Mouse (Mus musculus) spleen, postnatal 4 days (tissue): ENCODE data around the gene Ing1.
"Not testable (repeated sequence)": the region's sequence is repeated elsewhere in the genome, so short reads cannot be mapped to it uniquely, and the experiment has no call there.

Experiments
- DNase-seq, 2 experiments: peaks; one replicate each; pipeline ENCODE4 v3.0.0; 2022; ENCODE audit warnings: low spot score in 2 of 2

Gene Ing1

DNA sequence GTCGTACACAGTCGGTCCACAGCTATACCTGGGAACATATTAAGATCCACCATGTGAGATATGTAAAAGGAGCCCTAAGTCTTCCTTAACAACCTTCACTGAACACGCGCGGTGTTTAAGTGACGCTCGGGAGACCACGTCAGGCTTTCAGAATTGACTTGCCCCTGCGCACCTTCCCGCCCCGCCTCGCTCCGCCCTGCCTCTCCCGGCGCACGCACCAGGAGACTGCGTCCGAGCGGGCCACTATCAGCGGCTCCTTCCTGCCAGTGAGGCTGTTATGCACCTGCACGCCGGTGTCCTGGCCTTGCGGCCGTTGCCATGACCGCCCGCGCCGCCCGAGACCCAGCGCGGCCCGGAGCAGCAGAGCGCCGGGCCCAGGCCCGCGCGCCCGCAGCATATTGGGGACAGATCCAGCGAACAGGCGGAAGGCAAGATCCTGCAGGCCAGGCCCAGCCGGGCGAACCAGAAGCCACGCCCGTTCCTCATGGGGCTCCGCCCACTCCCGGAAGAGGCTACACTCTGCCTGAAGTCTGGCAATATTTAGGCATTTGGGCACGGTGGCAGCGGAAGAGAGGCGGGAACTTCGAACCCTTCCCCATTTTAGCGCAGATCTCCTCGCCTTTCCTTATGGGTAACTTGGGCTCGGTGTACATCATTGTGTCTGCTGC, 5.0 kb upstream of the Ing1 start, which contains the start of gene Cars2:
TSS of gene Cars2 (minus strand) at position 503 of the 668 bp plus-strand sequence.
- peak; percentile 92 to 95 for DNase-seq

DNA sequence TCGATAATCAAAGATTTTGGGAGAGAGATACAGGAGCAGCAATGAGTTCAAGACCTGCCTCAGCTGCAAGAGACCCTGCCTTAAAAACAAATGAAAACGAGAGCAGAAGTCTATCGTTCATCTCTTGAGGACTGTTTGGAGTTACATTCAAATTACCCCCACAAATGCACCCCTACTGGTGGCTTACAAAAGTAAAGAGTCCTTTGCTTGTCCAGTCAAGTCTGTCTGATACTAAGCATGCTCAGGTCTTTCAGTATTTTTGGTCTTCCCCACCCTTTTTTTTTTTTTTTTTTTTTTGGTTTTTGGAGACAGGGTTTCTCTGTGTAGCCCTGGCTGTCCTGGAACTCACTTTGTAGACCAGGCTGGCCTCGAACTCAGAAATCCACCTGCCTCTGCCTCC, 3.9 kb upstream of the Ing1 start:
- not testable (repeated sequence) for DNase-seq

DNA sequence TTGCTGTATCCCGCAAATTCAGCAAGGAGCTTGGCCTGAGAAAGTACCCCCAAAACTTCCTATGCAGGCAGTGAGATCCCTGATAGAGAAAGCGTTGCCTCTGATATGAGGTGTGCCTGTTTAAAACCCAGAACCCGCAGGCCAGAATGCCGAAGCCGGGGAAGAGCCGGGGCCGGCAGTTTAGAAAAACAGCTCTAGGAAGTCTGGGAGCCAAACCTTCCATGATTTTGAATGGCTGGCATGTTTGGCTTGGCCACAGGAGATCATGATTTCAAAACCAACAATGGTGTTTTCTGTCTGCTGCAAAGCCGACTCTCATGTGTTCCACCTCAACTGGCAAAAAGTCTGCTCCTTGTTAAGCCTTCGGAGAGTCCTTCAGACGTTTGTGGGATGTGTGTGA, 3.0 kb upstream of the Ing1 start:
- DNase-seq, result no peak

DNA sequence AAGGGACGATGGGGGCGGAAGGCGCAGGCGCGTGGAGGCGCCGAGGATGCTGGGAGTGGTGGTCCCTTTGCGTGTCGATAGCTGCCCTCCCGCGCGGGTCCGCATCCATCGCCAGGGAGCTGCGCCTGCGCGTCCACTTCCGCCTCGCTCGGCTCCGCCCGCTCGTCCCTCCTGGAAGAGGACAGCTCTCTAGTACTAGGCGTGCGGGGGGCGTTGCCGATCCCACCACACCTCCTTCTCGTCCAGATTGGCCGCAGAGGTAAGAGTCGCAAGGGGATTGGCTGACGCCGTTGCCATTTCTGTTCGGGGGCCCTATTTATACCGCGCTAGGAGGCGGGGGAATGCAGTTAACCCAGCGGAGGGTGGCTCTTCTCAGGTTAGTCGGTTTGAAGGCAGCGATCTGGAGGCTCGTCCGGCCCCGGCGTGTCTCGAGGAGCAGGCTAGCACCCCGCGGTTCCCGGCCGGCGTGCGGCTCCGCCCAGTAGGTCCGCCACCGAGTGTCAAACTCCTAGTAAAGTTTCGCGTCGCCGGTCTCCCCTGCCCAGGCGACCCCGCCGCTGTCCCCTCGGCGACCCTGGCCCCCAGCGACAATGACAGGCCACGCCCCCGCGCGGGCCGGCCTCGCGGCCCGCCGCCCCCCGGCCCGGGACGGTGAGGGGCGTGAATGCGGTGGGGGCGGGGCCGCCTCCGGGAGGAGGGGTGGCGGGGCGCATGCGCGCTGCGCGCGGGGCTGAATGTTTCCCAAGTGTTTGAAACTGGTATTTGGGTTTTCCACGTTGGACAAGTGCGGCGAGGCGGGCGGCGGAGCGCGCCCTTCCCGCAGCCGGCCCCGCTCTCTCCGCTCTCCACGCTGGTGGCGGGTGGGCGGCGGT, 585 bp downstream of the Ing1 start:
- DNase-seq, result peak; percentile 97 to 98

DNA sequence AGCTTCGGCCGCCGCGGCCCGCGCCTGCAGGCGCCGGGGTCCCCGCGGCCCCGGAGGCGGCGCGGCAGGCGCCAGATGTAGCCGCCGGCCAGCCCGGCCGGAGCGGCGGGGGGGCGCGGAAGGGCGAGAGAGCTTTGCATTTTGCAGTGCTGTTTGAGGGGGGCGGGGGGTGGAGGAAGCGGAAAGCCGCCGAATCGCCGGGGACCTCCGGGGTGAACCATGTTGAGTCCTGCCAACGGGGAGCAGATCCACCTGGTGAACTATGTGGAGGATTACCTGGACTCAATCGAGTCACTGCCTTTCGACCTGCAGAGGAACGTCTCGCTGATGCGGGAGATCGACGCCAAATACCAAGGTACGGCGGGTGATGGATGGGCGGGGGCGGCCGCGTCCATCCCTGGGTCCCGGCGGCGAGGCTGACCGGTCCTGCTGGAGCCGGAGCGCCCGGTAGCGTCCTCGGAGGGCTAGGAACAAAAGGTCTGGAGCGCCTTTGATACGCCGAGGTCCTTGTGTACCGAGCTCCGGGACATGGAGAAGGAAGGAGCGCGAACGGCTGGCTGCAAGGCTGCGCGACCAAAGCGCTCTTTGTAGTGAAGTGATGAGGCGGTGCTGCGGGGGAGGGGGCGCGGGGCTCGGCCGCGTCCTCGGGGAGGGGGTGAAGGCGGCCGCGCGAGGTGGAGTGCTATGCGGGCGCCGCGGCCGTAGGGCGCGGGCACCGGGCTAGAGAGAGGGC, 1.5 kb downstream of the Ing1 start:
- DNase-seq, result peak; percentile 52 to 84

DNA sequence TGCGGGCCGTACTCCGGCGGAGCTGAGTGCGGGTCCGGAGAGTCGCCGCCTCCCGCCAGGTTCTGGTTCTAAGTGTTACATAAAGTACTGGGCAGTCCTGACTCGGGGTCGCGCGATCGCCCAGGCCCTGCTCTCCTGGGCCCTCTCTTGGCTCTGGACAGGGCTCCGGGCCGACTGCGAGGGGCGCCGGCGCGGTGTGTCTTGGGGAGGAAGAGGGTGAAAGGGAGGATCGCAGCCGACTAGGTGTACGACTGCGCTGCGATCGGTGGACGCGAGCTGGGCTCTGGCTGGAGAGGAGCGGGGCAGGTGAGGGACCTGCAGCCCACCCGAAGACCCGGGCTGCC, 2.0 kb downstream of the Ing1 start:
- DNase-seq, result no peak

DNA sequence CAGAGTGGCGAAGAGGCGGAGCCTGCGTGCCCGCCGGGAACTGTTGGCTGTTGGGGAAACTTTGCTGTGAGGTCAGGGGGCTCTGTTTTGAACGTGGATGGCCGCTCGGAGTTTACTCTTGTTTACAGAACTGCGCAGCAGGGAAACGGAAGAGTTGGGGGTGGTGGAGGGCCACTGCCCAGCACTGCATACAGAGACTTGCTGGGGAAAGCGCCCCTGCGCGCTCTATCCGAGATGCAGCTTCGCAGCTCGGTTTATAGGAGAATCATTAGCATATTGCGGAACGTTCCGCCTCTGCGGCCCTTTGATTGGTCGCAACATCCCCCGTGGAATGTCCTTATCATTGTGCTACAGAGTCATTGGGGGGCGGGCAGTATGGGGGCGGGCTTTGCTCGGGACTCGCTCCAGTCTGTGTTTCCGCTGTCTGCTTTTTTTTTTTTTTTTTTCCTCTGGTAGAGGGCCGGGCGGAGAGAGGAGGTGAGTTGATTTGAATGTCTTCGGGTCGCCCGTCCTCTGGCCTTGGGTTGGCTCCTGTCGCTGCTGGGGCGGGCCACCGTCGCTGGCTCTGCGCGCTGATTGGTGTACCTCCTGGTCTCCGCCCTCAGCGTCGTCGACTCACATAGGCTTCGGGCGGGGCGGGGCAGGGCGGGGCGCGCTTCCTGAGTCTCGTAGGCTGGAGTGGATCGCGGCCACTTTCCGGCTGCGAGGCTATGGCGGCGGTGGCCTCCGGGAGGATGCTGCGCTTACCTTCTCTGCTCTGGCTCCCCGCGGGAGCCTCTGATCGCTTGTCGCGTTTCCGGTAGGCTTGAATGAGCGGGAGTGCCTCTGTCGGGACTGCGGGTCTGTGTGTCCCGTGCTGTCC, 2.6 kb downstream of the Ing1 start:
- DNase-seq, result peak; percentile 97

DNA sequence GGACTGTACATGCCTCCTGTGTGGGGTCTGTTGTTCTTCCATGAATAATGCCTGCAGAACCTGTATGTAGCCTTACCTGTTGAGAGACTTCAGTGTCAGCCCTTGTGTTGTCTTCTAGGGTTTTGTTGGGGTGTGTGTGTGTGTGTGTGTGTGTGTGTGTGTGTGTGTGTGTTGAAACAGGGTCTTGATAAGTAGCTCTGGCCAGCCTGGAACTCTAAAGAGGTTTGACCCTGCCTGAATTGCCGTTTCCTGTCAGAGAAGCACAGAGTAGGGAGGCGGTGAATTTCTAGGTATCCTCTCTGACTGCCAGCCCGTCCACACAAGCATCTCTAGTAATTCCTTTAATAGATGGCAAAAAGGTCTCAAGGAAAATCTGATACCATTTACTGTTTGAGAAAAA, 4.1 kb downstream of the Ing1 start:
- DNase-seq, result peak in 1 of 2 experiments; percentile 53

DNA sequence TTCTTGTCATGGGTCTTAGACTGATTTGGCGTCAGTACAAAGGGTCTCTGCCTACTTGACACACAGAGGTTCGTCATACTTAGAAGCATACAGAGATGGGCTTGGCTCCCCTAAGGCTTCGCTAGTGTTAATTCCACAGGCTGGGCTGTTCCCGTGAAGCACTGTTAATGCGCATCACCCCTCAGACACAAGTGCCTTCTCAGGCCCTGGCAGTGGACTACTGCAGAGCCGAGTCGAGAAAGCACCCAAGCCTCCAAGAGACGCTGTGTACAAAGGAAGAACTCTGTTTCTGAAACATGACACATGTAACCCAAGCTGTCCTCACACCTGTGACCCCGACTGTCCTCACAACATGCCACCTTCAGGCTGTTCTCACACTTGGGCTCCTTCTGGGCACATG, 4.8 kb downstream of the Ing1 start:
- DNase-seq, result peak in 1 of 2 experiments; percentile 56

DNA sequence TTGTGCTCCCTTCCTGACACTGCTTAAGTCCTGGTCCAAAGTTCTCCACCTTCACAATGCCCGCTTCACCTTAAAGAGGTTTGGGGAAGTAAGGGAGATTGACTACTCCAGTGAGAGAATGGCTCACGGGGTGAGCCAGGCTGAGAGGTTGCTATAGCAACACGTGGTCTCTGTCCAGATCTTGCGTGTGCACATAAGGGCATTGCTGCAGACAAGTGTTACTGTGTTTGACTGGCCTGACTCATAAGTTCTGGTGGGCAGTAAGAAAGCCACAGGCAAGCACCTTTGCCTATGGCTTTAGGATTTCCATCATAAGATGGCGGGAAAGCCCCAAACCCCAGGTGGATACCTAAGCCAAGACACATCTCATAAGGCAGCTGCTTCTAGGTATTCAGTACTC, 8.9 kb downstream of the Ing1 start:
- no peak for DNase-seq

DNA sequence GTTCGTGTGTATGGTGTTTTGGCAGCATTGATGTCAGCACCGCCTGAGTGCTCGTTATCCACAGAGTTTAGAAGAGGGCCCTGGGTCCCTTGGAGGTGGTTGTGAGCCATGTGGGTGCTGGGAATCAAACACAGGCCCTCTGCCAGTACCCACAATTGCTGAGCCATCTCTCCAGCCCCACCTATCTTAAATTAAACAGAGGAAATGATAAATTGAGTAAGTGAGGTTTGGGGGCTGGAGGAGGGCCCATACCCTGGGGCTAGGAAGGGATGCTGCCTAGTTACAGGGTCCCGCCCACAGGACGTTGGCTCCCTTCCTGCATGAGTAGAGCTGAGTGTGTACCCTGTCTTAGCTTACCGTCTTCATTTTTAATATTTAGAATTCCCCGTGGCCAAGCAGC, 9.3 kb downstream of the Ing1 start:
- no peak for DNase-seq

DNA sequence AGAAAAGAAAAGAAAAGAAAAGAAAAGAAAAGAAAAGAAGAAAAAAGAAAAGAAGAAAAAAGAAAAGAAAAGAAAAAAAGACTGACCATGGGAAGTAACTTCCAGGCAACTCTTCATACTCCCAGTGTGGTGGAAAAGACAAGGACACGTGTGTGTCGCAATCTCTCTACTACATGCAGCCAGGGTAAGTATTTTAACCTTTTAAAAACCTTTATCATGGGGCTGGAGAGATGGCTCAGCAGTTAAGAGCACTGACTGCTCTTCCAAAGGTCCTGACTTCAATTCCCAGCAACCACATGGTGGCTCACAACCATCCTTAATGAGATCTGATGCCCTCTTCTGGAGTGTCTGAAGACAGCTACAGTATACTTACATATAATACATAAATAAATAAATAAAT, 12.8 kb downstream of the Ing1 start:
- DNase-seq, result not testable (repeated sequence)

DNA sequence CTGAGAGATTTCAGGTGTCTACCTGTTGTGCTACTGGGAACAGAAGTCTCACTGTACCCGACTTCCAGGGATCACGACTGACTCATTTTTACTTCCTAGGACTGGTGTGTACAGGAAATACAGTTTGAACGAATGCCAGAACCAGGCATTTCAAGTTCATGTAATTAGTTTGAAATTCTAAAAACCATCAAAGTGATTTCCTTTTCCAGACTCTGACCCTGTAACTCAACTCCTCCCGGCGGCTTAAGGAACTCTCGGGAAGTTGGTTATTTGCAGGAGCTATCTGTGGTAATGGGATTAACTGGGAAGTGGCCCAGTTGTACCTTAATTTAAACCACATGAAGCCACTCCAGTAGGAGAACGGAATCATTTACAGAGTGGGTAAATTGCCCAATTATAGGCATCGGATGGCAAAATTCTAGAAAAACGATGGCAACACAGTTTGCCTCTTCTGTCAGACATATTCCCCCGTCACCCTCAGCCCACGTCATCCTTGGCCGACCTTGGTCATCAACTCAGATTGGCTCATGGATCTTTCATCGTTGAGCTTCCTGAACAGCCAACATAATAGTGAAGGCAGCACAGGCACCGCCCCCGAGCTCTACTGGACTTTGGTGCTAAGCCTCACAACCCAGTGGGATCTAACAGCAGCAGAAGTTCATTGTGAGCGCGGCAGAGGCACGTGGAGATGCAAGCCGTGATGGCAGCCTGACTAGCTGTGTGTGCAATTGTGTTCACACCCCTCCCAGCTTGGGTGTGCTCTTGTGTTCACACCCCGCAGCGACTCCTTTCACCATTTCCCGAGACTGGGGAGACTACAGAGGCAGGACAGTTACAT, 14.1 kb downstream of the Ing1 start:
- peak in 1 of 2 experiments; percentile 51 for DNase-seq

DNA sequence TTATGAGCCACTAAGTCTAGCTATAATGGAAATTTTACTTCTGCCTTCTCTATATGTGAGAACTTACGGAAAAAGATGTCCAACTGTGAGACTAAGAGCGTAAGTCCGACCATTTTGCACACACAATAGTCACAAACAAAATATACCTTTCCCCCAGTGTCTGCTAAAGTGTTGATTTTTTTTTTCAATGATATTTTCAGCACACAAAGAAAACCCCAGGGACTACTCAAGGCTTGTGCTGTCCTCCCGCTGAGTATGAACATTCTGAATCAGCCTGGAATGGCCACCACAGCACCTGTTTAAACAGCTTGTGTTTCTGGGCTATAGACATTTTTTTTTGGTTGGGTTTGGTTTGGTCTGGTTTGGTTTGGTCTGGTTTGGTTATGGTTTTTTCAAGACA, 15.4 kb downstream of the Ing1 start:
- no peak for DNase-seq

DNA sequence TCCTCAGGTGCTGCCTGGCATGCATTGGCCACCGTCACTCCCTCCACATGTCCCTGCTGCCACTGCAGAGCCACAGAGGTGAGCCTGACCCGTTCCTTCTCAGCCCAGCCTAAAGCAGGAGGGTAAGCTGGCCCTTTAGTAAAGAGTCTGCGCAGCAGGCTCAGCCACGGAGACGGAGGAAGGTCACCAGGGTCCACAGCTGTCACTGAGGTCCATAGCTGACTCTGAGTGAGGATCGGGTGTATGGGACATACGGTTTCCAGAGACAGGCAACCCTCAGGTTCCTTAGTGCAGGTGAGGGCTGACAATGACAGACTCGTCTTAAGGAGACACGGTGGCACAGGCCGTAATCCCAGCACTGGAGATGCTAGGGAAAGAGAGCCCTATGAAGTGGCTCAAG, 16.6 kb downstream of the Ing1 start:
- DNase-seq, result peak in 1 of 2 experiments; percentile 50

DNA sequence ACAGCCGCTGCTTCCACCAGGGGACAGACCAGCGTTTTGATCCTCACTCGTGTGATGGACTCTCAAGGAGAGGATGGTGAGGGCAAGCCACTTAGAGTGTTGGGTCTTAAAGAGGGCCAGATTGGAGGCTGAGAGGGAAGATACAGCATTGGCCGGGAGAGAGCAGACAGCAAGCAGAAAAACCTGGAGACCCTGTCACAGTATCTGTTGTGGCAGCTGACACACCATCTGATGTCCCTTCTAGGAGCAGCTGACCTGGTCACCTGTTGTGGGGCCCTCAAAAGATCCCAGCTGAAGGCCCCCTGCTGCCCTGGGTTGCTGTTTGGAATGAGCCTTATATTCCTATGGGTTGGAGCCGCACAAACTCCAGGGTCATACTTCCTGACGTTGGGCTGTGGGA, 17.1 kb downstream of the Ing1 start:
- DNase-seq, result peak in 1 of 2 experiments; percentile 53

DNA sequence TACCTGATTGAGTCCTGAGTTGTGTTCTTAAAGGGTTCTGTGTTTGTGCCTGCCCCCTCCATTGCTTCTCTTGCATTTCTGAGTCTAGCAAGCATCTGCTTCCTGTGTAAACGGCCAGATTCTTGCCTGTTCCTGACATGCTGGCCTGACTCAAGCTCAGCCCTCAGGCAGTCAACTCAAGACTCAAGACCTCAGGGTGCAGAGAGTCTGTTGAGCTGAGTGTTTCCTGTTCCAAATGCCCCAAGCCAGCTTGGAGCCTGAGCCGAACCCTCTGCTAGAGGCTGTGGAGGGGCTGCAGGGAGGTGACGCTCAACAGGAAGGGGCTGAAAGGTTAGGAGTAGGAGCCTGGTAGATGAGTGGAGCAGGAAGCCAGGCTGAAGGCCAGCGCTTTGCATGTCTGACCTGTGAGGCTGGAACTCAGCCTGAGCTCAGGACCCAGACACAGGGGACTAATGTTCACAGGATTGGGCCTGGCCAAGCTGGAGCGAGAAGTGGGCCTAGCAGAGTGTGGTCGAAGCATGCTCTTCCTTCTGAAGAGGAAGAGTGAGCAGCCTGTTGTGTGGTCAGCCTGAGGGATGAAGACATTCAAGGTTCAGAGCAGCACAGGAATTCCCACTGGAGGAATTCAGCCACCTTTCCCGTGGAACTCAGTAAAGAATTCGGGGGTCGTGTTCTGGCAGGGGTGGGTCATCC, 19.7 kb downstream of the Ing1 start:
- DNase-seq, result no peak

DNA sequence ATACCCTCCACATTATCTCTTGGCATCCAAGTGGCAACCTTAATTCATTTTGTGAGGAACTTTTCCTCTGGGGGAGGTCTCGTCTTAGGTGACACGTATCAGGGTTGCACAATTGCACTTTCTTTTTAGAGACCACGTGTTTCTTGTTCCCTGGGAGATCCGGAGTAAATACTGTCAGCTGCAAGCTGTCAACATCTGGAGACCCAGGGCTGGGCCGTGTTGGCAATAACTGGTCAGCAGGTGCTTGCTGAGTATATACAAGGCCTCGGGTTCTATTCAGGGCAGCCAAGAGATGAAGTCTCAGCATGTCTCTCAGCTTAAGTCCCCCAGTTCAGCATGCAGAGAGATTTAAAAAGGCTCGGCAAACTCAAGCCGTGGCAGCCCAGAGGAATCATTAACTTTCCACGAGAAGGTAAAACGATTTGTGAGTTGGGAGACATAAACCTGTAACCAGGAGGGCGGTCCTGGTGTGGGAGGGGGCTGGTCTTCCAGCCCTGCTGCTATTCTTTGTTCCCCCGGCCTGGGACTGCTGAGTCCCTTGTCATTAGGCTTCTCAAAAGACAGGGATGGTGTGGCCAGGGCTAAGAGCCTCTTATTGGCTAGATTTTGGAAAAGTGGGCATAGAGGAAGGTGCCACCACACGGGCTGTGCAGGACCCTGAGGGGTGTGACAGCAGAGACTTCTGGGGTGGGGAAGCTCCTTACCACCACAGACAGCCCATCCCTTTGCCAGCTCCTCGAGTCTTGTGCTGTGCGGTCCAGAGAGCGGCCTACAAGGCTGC, 20.4 kb downstream of the Ing1 start:
- no peak for DNase-seq
